Mouse (Mus musculus): ENCODE measurements around the gene Tm9sf1. TPM values are rescaled to one million over a fixed set of nuclear protein-coding genes. Genes with fewer than 3 reads are reported as not detected.

Gene Tm9sf1
- polyA plus RNA-seq (2012; rRNA removed), result 81.4 and 91.7 TPM in 2 replicates

DNA sequence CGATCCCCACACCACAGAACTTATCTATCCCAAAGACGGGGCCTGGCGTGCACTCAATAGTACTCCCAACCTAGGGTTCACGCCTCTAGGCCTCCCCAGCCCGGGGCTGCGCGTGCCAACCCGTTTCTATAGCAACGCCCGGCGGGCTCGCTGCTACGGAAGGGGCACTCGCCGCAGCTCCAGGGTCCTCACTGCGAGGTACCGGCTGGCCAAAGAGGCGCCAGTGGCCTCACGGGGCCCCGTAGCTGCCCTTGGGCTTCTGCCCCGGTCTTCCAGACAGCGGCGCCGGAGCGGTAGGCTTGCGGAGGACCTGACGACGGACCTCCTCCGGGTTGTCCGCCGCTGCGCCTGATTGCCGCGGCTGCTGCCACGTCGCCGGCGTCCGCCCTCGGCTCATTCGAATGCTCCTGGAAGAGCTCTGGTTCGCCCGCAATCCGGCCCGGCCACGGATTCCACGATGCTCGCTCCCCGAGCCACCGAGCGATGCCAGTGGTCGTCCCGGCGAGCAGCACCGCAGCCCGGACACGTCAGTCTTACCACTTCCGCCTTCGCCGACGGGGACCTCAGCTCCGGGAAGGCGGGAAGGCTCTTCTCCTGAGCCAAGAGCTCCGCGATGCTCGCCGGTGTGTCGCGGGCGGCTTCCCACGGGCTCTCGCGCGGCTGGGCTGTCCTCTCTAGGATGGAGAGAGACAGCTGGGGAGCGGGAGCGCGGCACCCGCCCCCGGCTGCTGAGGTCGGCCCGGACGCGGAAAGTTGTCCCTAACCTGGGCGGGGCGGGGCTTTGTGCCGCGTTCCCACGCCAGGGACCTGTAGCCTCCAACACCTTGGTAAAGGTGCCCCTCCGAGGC is at the start of gene Tm9sf1:
Gene Tm9sf1, minus strand, starts transcription at position 747 of the 848 bp plus-strand sequence.
- peak within 1 kb of the TSS; percentile 97 for H3K4me3 ChIP-seq (replicated peaks; ENCODE audit: extremely low read depth, low read depth, low read length)
- TF ChIP-seq CTCF (IDR thresholded peaks at IDR 0.05; ENCODE audit: insufficient read depth, low read length), result no peak
- peak; percentile 44; the same call in 1 of the 2 replicates for TF ChIP-seq POLR2A (IDR thresholded peaks at IDR 0.05; ENCODE audit: borderline replicate concordance, extremely low read depth, low read depth, low read length)
- DNase-seq, result peak; percentile 92
- WGBS, result under 1% methylated on average over 89 of the region's 89 CpGs
- peaks cover 16% of the 10 kb centered on the region for H3K4me1 ChIP-seq (ENCODE audit: control insufficient read depth, insufficient read depth, low read length)

DNA sequence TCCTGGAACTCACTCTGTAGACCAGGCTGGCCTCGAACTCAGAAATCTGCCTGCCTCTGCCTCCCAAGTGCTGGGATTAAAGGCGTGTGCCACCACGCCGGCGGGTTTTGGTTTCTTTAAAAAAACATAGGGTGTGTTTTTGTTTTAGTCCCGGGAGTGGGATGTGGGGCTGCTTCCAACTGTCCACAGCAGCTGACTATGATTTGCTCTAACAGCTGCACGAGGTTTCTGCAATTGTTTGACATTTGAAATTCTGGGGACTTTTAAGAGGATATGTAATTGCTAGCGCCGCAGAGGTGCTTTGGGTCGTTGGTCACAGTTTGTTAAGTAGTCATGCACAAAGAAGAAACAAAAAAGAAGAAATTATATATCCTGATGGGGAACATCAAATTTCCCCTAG is 45.8 kb upstream of the Tm9sf1 start:
- Histone ChIP-seq H3K4me3 (replicated peaks; ENCODE audit: extremely low read depth, low read depth, low read length) (no peak overlapping the region), H3K4me1 (ENCODE audit: control insufficient read depth, insufficient read depth, low read length) (no peaks in the 10 kb centered on the region)
- WGBS, result 69% methylated on average over 10 of the region's 10 CpGs
- no peak for TF ChIP-seq CTCF (IDR thresholded peaks at IDR 0.05; ENCODE audit: insufficient read depth, low read length)
- no peak for TF ChIP-seq POLR2A (IDR thresholded peaks at IDR 0.05; ENCODE audit: borderline replicate concordance, extremely low read depth, low read depth, low read length)
- no peak for DNase-seq

DNA sequence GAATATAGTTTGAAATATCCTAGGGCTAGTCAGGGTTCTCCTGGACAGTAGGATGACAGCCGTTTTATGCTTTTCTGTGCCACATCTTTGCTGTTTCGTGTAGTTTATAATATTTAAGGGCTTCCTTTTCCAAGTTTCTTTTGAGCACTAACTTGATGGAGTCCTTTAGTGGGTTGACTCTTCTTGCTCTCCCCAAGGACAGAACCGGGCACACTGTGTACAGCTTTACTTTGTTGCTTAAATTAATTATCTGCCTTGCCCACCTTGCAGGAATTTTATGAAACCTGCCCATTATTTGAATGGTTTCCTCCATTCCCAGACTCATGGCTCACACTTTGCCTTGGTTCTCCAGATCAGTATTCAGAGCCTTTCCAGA is 38.5 kb upstream of the Tm9sf1 start:
- TF ChIP-seq CTCF (IDR thresholded peaks at IDR 0.05; ENCODE audit: insufficient read depth, low read length) (no peak), POLR2A (IDR thresholded peaks at IDR 0.05; ENCODE audit: borderline replicate concordance, extremely low read depth, low read depth, low read length) (no peak)
- no peak for DNase-seq
- 5% methylated on average over 3 of the region's 3 CpGs for WGBS
- Histone ChIP-seq H3K4me1 (ENCODE audit: control insufficient read depth, insufficient read depth, low read length) (no peaks in the 10 kb centered on the region), H3K4me3 (replicated peaks; ENCODE audit: extremely low read depth, low read depth, low read length) (peak overlapping the region; percentile 80)

DNA sequence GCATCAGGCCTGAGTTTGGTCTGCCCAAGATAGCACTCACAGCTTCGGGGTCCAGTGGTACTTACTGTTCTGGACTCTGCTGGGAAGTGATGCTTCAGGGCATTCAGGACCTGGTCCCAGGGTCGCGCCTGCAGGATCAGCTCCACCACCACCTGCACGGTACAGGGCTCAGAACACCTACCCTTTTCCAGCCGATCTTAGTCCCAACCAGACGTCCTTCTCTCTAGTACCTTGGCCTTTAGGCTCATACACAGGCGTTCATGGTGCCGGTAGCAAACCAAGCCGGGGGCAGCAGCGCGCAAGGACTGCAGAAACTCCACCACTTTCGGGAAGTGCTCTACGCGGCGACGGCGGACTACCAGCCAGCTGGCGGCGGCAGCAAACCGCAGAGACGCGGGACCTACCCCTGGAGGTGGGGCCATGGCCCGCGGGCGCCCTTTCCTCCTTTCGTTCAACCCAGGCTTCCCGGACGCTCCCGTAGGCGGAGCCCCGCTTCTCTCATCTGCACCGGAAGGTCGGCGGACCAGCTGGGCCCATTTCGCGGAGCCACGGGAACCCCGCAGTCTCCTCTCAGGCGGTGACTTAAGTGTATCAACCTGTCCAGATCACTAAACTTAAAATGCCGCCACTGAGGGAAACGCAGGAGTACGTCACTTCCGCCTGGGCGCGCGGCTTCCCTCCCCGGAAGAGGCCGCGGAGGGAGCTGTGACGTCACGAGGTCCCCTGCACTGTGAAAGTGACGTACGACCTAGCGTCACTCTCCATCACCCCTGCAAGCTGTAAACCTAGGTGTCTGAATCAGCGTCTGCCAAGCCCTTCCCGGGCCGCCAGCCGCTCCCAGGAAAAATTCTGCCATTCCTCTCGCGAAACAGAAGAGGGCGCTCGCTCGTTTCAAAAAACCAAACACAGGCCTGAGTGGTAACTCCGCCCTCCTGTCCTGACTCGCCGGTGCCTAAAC is 37.8 kb upstream of the Tm9sf1 start, which contains the start of gene Tinf2:
Gene Tinf2, minus strand, starts transcription at position 661 of the 958 bp plus-strand sequence.
- H3K4me3 ChIP-seq (replicated peaks; ENCODE audit: extremely low read depth, low read depth, low read length), result peak within 1 kb of the TSS; percentile 80
- H3K4me1 ChIP-seq (ENCODE audit: control insufficient read depth, insufficient read depth, low read length), result no peaks in the 10 kb centered on the region
- under 1% methylated on average over 66 of the region's 66 CpGs for WGBS
- TF ChIP-seq CTCF (IDR thresholded peaks at IDR 0.05; ENCODE audit: insufficient read depth, low read length), result peak; percentile 48
- TF ChIP-seq POLR2A (IDR thresholded peaks at IDR 0.05; ENCODE audit: borderline replicate concordance, extremely low read depth, low read depth, low read length), result peak; percentile 39; the same call in 1 of the 2 replicates
- peak; percentile 94 for DNase-seq

DNA sequence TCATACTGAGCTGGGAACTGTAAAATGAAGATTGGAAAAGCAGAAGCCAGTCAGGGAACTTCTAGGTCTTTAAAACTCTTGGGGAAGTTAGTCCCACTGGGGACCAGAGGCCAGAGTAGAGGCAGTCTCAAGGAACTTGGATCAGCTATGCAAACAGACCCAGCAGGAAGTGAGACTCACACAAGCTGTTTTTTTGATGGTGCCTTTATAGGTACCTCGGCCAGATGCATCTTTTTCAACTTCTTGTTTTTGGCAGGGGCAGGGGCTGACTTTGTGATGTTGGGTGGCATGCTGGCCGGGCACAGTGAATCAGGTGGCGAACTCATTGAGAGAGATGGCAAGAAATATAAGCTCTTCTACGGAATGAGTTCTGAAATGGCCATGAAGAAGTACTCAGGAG is 34.0 kb upstream of the Tm9sf1 start:
- no peaks in the 10 kb centered on the region for H3K4me1 ChIP-seq (ENCODE audit: control insufficient read depth, insufficient read depth, low read length)
- TF ChIP-seq CTCF (IDR thresholded peaks at IDR 0.05; ENCODE audit: insufficient read depth, low read length) (no peak), POLR2A (IDR thresholded peaks at IDR 0.05; ENCODE audit: borderline replicate concordance, extremely low read depth, low read depth, low read length) (no peak)
- WGBS, result 76% methylated on average over 4 of the region's 4 CpGs
- no peak overlapping the region for H3K4me3 ChIP-seq (replicated peaks; ENCODE audit: extremely low read depth, low read depth, low read length)
- no peak for DNase-seq

DNA sequence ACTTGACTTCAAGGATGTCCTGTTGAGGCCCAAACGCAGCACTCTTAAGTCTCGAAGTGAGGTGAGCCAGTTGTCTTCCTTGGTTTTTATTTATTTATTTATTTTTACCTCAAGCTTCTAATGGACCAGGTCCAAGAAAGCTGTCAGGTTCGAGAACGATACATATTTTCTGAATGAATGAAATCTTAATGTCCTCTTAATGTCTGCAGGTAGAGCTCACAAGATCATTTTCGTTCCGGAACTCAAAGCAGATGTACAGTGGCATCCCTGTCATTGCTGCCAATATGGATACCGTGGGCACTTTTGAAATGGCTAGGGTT is 29.1 kb upstream of the Tm9sf1 start:
- WGBS, result 61% methylated on average over 7 of the region's 7 CpGs
- DNase-seq, result no peak
- H3K4me1 ChIP-seq (ENCODE audit: control insufficient read depth, insufficient read depth, low read length), result peaks cover 4% of the 10 kb centered on the region; the same call in 1 of the 2 replicates
- peak overlapping the region; percentile 97 for H3K4me3 ChIP-seq (replicated peaks; ENCODE audit: extremely low read depth, low read depth, low read length)
- TF ChIP-seq POLR2A (IDR thresholded peaks at IDR 0.05; ENCODE audit: borderline replicate concordance, extremely low read depth, low read depth, low read length) (no peak), CTCF (IDR thresholded peaks at IDR 0.05; ENCODE audit: insufficient read depth, low read length) (no peak)

DNA sequence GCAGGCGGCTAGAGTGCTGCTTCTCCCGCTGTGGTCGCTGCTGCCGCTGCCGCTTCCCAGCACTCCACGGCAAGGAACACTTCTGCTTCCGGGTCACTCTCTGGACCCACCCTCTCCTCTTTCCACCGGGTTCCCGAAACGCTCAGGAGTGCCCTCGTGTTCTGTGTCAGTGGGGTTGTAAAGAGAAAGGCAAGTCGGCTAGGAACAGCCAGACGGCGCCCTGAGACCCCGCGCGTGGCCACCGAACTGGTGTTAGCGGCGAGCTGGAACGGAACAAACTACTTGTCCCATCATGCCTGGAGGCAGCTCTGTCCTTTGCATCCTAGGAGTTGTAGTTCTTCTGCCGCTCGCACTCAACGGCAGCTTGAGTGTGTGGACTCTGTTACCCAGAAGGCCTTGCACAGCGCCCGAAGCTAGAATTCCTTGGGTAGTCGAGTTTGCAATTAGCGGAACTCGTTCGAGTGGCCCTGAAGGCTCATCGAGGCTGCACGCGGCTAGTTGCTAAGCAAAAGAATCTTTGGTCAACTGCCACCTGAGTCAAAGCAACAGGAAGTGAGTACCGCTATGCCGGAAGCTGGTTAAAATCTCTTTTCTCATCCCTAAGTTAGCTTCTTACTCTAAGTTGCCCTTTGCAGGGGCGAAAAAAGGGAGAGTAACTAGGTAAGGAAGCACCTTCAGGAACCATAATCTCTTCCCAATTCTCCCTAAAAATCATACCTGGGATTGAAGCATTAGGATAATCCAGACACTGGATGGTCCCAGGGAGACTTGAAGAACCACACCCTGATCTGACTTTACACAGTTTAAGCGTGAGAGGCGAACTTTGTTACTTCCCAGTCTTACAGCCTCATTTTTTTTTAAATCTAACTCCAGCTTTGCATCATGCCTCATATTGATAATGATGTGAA is 28.5 kb upstream of the Tm9sf1 start, which contains the start of the genes Gmpr2 and Nedd8:
Gene Gmpr2, plus strand, starts transcription at position 109 of the 908 bp plus-strand sequence.
Gene Nedd8, minus strand, starts transcription at position 292 of the 908 bp plus-strand sequence.
- under 1% methylated on average over 38 of the region's 38 CpGs for WGBS
- Histone ChIP-seq H3K4me3 (replicated peaks; ENCODE audit: extremely low read depth, low read depth, low read length) (peak within 1 kb of the TSS; percentile 97), H3K4me1 (ENCODE audit: control insufficient read depth, insufficient read depth, low read length) (peaks cover 4% of the 10 kb centered on the region; the same call in 1 of the 2 replicates)
- peak; percentile 96 for DNase-seq
- TF ChIP-seq CTCF (IDR thresholded peaks at IDR 0.05; ENCODE audit: insufficient read depth, low read length) (no peak), POLR2A (IDR thresholded peaks at IDR 0.05; ENCODE audit: borderline replicate concordance, extremely low read depth, low read depth, low read length) (peak; percentile 71; the same call in 1 of the 2 replicates)

DNA sequence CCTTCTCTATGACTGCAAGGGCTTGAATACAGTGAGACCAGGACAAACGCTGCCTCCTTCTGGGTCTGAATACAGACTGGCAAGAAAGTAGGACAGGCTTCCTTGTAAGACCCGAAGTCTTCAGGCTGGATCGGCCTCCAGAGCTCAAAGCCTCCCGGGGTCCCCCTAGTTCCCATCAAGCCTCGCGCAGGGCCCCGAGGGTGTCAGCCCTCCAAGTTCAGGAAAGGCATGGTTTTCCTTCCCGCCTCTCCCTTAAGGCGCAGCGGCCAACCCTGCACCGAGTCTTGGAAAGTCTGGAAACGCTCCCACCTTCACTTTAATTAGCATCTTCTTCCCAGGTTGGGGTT is 27.9 kb upstream of the Tm9sf1 start:
- DNase-seq, result no peak
- peak overlapping the region; percentile 97 for H3K4me3 ChIP-seq (replicated peaks; ENCODE audit: extremely low read depth, low read depth, low read length)
- no peak for TF ChIP-seq CTCF (IDR thresholded peaks at IDR 0.05; ENCODE audit: insufficient read depth, low read length)
- no peak for TF ChIP-seq POLR2A (IDR thresholded peaks at IDR 0.05; ENCODE audit: borderline replicate concordance, extremely low read depth, low read depth, low read length)
- 0% methylated on average over 12 of the region's 12 CpGs for WGBS
- peaks cover 4% of the 10 kb centered on the region; the same call in 1 of the 2 replicates for H3K4me1 ChIP-seq (ENCODE audit: control insufficient read depth, insufficient read depth, low read length)

Data from lung, adult 2 months (tissue).